Mouse (Mus musculus) neutrophil, adult 83 days (primary cell): ENCODE data around the gene Gm10260. TPM values are rescaled to one million over a fixed set of nuclear protein-coding genes. Genes with fewer than 3 reads are reported as not detected.

Experiments
- total RNA-seq, 2 experiments: library from RNA; stranded (reverse); gene quantifications; one replicate each; pipeline ENCODE4 v1.2.4; 2023

Gene Gm10260
- total RNA-seq: 100 to 1,000 TPM; 147 to 171 TPM

DNA sequence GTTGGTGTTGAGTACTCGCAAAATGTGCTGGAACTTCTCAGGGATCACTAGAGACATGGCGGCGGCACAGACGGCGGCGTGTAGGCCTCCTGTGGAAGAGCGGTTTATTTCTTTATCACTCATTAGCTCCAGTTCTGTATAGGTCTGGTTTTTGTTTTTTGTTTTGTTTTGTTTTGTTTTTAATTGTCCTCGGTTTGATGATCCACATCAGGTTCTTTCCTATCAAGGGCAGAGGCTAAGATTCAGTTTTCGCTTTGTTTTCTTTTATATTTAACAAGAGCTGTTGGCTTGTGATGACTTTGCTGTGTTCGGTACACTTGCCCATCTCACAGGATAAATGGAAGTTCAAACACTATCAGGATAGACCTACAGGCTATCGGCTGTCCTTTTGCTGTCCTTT lies at the start of gene Gm10260:
Gene Gm10260 (minus strand): TSS at position 101 of the 400 bp plus-strand sequence.

